Mouse (Mus musculus) lung, postnatal 25 days (tissue): ENCODE measurements around the gene Hoxa6.

Experiments used
- DNase-seq: peaks from one replicate; pipeline ENCODE4 v3.0.0; 2022; ENCODE audit warnings: low spot score

The Hoxa6 gene

DNA sequence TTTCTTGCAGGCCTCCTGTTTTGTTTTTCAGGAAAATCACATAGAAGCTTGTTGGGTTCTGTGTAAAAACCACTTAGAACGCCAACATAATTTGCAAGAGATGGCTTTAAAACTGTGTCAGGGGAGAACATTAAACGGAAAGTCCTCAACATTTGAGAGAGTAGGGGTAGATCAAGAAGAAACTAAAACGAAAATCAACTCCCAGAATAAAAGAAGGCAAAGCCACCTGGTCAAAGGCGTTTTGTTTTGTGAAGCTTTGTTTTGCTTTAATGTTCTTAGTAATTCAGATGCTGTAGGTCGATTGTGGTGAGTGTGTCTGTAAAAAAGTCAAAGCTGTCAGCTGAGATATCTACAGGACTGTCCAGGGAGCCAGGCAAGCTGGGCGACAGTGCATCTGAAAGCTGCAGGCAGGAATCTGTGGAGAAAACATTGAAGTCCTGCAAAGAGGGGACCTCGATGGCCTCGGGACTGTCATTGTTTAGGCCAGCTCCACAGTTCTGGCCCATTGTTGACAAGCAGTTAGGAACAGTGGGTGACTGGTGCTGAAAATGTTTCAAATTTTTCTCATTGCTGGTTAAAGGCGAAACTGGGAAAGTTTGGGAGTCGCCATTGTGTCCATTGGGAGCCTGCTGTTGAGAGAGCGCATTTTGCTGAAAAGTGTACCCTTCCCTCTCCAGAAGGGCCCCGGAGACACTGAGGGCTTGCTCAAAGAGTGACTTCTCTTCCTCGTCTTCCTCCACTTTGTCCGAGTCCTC is 45.7 kb downstream of the Hoxa6 start:
- no peak for DNase-seq

GRCm38 (mm10) chr6:52162093-52162380 is 46.5 kb downstream of the Hoxa6 start:
- no peak for DNase-seq

GRCm38 (mm10) chr6:52161336-52162092 is 47.0 kb downstream of the Hoxa6 start:
- DNase-seq: no peak

DNA sequence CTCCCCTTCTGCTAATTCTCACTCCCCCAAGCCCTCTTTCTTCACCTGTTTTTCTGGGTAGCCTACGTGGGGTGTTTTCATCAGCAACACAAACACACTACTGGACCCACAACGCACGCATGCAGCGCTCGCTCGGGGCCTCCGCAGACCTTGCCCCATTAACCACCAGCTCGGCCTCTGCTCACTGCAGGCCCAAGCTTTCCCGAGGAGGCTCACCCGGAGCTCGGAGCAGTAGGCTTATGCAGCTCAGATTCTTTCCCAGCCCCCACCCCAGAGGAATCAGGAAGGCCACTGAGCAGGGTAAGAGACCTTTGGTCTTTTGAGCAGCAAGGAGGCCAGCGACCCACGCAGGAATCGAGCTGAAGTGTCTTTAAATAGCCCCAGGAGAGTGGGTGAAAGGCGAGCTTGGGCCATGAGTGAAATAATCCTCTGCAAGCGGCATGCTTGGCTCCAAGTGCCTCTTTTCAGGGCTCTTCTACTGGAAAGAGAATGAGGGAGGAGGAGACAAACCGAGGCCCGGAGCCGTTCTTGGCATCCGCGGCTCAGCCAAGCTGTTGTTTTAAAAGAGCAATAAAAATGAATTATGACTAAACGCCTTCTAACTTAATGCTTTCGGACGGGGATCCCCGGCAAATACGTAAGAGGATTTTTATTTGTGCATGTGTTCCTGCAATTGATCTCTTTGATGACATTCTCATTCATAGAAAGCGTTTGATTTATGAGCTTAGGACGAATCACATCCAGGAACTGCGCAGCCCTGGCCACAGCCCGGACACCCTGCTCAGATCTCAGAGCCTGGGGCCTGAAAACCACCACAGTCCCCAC is 47.8 kb downstream of the Hoxa6 start:
- no peak for DNase-seq

DNA sequence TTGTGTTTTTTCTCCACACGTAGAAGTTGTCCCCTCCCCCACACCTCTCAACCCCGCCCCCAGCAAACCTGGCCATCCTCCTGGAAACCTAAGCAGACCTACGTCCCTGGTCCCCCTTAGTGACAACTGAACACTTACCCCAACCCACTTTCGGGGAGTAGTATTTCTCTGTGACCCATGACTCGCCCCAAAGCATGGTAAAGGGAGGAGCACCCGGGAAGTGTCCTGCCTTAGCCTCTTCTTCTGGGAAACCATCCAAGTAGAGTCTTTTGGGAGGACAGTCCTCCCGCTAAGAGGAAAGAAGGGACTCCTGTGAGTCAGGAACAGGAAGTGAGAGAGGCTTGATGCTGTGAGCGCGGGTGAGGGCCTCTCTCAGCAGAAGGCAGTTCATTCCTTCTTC is 48.5 kb downstream of the Hoxa6 start:
- DNase-seq: no peak

- DNase-seq: no peak
These were observed 49.3 kb downstream of the Hoxa6 start for GRCm38 (mm10) chr6:52159164-52159761.

DNA sequence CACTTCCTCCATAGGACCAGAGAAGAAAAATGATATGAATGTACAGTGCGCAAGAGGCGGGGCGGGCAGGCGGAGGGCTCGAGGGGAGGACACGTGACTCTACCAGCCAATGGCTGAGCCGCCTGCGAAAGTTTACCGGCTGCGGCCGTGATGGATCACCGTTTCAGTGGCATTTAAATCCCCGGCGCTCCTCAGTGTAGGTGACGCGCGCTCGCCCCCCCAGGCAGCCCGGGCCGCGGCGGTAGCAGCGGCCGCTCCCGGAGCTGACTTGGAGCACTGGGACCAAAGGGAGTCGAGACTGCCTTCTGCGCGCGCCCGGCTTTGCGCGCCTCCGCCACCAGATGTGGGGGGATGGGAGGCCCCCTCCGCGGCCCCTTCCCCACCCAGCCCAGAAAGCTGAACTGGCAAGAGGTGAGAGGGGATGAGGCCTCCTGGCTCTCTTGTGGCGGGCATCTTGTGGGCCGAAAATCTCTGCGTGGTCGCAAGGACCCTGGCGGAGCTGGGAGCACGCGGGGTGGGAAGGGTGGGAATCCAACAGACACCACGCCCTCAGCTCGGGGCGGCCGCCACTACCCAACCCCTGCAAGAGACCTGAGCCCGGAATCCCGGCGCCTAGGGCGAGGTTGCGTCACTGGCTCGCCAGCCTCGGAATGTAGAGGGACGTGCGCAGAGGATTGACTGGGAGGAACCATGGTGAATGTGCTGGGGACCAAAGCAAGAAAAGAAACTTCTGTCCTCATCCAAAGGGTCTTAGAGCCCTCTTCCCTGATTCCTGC is 50.1 kb downstream of the Hoxa6 start, which contains the start of gene Hoxa1:
Gene Hoxa1 (minus strand): TSS at position 42 of the 776 bp plus-strand sequence.
- peak; percentile 85 for DNase-seq

- DNase-seq: no peak
These were observed 50.9 kb downstream of the Hoxa6 start for GRCm38 (mm10) chr6:52157466-52158275.

DNA sequence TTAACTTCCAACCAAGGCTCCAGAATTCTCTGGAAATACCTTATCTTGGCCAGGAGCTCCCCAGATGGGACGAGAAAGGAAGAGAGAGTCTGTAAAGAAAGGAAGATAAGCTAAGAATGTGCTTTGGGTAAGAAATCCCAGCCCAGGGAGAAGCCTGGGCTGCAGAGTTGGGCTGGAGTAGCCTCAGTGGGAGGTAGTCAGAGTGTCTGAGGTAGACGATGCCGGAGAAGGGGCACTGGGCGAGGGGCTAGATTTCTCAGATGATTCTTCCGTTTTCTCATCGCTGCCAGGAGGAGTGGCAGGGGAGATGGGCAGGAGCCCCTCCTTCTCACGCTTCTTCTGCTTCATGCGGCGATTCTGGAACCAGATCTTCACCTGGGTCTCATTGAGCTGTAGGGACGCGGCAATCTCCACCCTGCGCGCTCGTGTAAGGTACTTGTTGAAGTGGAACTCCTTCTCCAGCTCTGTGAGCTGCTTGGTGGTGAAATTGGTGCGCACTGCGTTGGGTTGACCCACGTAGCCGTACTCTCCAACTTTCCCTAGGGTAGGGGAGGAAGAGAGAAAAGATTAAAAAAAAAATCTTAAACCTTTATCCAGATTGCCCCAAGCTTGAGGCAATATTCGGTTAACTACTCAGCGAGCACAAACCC is 51.8 kb downstream of the Hoxa6 start:
- no peak for DNase-seq
